Mouse (Mus musculus): Measurements from ENCODE around the gene 1700092M07Rik. TPM values are rescaled to one million over a fixed set of nuclear protein-coding genes. Genes with fewer than 3 reads are reported as not detected.

Gene 1700092M07Rik
- polyA plus RNA-seq (2021; fragmentation: Nextera tagmentation): 0.38 TPM in 1 of 2 replicates, not detected in the other
- long read RNA-seq, experiment 1: 0 reads
- long read RNA-seq, experiment 2: 0 reads

DNA sequence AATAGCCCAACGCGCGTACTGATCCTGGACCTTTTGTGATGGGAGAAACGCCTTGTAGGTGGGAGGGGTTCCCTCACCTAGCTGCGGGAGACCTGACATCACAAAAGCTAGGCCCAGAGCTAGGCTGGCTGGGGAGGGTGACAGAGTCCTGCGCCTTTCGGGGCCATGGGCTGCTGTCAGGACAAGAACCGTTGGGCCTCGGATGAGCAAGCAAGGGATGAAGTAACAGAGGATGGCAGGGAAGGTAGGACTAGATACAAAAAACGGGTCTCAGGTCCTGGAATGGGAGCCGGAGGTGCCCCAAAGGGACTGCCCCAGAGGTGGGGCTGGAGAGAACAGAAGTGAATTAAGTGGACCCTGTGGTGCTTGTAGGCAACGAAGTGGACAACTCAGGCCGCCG is at the start of gene 1700092M07Rik:
Gene 1700092M07Rik (plus strand): TSS at position 116 of the 400 bp plus-strand sequence.

DNA sequence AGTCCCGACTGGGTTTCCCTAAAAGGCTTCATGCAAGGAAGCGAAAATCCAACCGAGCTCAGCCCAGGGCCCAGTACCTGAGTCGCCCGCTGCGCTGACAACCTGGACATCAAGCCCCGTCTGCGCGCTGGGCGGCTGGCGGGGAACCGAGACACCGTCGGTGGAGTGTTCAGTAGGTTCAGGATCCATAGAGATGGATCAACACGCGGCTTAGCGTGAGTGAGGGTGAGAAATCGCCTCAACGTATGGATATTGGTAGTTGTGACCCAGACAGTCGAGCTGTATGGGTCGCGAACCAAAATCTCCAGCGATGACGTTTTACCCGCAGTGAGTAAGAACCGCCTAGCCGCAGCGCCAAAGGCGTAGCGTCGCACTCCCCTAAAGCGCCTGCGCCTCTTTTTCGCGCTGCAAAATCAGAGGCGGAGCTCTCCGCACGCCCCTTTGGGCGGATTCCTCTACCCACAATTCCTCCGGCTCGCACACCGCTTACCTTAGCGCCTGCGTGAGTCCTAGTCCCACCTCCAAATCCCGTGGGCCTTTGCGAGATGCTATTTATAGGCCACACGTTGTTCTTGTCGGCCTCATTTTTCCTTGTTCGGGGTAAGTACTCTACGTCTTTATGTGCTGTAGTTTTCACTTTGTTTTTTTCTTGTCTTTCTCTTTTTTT is 17.5 kb upstream of the 1700092M07Rik start, which contains the start of gene Slc3a2:
Gene Slc3a2 (minus strand): TSS at position 463 of the 667 bp plus-strand sequence.

DNA sequence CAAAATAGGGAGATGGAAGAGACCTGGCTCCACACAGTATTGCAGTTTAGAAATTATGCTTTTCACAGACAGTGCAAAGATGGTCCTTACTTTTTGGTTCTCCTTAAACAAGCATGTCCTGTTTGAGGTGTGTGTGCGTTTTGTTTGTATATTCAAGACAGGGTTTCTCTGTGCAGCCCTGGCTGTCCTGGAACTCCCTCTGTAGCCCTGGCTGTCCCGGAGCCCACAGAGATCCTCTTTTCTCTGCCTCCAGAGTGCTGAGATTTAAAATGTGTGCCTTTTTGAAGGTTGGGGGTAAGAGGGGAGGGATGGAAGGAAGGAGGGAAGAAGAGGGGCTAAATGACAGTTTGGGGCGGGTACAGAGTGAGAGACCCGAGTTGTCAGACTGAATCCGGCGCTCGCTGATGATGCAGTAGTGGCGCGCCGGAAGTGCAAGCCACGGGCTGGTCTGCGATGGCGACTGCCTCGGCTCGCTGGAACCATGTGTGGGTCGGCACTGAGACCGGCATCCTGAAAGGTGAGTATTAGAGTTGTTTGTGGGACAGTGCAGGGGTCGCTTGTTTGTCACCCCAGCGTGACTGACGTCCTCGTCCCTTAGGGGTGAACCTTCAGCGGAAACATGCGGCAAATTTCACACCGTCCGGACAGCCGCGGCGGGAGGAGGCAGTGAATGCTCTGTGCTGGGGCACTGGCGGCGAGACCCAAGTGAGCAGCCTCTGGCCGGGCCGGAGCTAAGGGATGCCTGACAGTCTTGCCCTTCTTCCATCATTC is 4.9 kb upstream of the 1700092M07Rik start, which contains the start of gene Wdr74:
Gene Wdr74 (plus strand): TSS at position 439 of the 771 bp plus-strand sequence.

DNA sequence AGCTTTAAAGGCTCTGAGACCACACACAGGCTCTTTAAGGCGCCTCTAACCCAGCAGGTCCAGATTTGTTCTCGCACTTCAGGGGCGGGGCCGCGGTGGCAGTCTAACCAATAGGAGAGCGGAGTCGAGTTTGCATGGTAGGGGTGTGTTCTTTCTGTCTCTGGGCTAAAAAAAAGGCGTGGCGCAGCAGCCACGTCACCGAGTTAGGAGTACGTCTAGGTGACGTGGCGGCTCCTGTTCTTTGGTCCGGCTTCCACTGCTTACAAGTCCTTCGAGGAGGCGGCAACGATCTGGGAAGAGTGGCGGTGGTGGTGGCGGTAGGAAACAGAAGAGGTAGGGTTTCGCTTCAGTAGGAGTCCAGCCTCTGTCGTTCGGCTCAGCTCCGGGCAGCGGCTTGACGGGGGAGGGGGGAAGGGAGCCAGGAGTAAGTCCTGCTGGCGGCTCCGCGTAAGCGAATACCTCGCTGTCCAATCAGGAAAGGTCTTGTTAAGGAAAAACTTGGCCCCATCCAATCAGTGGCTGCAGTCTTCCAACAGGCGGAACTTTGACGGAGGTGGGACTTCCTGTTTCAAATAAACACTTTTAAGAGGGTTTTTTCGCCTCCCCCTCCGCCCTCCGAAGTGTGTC is 838 bp downstream of the 1700092M07Rik start, which contains the start of gene Stx5a:
Gene Stx5a (plus strand): TSS at position 171 of the 627 bp plus-strand sequence.

DNA sequence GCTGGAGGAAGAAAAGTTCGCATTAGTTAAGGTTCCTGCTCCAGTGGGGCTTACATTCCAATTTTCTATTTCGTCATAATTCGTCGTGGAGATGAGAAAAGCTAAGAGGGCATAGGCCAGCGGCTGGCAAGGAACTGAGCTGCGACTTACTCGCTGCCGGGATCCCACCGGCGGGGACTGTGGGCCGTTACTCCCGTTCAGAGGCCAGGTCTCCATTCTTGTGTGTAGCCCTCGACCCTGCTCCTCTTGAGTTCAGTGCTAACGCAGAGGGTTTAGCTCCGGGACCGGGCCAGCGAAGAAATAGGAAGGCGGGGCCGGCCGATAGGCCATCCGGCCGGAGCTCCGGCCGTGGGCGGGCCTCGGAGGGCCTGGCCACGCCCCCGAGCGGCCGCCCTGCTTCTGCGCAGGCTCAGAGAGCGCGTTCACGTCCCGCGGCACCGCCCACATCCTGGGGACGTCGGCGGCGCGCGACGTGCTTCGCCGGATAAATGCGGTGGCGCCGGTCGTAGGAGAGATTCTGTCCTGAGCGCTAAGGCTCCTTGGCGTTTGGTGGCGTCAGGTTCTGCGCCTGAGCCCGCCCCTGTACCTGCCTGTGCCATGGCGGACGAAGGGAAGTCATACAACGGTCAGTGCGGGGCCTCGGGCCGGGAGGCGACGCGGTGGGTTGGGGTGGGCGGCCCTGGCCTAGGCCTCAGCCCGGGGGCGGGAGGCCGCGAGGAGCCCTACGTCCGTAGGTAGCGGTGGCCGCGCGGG is 16.3 kb downstream of the 1700092M07Rik start, which contains the start of gene Nxf1:
Gene Nxf1 (plus strand): TSS at position 439 of the 753 bp plus-strand sequence.

DNA sequence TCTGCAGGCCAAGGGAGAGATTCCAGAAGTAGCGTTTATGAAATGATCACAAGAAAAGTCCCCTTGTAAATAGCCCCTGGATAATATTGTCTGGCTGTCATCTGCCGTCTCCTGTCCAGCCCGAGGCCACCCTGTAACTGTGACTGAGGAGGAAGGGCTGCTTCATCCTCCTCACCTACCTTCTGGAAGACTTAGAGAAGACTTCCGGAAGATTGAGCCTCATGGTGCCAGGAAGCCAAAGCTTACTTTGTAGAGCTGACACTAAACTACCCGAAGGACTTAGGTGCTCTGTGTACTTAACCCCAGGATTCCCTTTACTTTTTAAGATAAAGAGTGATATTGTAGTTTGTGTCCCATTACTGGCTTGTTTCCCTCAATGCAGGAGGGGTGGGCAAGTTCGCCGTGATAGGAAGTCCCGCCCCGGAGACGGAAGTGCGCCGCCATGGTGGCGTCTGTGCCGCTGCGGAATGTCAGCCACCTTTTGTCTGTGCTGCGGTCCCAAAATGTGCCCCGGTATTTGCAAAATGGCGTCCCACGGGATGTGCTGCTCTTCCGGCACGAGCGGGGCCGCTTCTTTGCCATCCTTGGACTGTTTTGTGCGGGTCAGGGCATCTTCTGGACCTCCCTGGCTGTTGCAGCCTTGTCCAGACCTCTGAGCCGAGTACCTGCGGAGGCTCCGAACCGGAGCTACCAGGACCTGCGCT is 30.2 kb downstream of the 1700092M07Rik start, which contains the start of gene Tmem223:
Gene Tmem223 (plus strand): TSS at position 430 of the 704 bp plus-strand sequence.

DNA sequence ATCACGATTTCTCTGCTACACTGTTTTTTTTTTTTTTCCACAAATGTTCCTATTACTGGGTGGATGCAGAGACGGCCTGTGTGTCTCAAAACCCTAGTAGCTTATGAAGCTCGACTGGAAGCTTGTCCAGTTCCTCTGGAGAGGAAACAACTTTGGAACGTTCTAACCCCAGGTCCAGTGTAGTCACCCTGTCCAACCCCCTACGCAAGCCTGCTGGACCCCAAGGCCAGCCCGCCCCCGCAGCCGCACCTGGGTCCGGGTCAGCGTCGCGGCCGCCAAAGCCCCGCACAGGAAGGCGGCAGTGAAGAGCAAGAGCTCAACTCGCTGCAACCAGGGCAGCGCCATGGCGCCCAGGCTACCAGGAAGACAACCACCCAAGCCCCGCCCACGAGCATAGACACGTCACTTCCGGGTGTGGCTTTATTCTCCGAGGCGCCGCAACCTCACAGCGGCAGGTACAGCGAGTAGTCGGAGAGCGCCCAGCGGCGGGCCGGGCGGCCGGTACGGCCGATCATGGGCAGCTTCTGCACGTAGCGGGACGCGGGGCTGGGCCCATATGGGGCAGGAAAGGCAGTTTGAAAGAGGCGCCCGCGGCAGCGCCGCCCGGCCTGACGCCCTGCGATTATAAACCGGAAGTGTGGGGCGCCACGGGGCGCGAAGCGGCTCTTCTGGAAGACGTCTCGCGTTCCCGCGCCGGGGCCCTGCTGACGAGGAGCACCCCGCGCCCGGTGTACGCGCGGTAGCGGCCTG is 33.7 kb downstream of the 1700092M07Rik start, which contains the start of gene Tmem179b:
Gene Tmem179b (minus strand): TSS at position 382 of the 750 bp plus-strand sequence.

DNA sequence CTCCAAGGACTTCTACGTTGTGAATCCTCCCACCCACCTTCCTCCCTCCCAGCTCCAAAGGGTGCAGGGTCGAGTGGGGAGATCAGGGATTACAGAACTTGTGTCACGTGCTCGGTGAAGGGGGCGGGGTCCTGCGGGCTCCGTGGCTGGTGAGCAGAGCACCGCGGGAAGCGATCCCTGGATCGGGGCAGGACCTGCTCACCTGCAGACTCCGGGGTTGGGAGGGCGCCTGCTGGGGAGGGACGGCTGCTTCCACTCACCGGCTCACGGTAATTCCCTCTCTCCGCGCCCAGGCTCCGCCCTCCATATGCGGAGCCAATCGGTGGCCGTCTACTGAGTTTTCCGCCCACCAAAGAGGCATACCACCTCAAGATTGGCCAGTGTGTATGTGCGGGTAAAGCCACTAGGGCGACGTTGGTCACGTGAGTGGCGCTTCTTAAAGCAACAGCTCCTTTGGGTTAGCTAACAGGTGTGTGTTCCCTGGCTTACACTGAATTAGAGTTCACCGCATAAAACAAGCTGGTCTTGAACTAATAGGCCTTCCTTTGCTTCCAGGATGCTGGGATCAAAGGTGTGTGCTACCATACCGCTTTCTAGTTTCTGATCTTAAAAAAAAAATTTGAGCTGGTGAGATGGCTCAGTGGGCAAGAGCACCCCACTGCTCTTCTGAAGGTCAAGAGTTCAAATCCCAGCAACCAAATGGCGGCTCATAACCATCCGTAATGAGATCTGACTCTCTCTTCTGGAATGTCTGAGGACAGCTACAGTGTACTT is 45.7 kb downstream of the 1700092M07Rik start, which contains the start of gene Taf6l:
Gene Taf6l (minus strand): TSS at position 410 of the 774 bp plus-strand sequence.

Small RNAs within 50 kb of the gene (microRNA-seq; reads per million reads assigned to microRNA genes)
- not detected for gene Mir6992

Other genes with a start within 250 kb of the 1700092M07Rik start
- 8.6 and 10.4 TPM in 2 replicates for gene Slc22a8, start 149.5 kb upstream of the 1700092M07Rik start, polyA plus RNA-seq (2021; fragmentation: Nextera tagmentation)
- gene Slc22a6, start 122.7 kb upstream of the 1700092M07Rik start, polyA plus RNA-seq (2021; fragmentation: Nextera tagmentation): 0.43 and 1.1 TPM in 2 replicates
- 58.8 and 86.9 TPM in 2 replicates for gene Chrm1, start 76.9 kb upstream of the 1700092M07Rik start, polyA plus RNA-seq (2021; fragmentation: Nextera tagmentation)
- 194 and 203 TPM in 2 replicates for gene Slc3a2, start 17.3 kb upstream of the 1700092M07Rik start, polyA plus RNA-seq (2021; fragmentation: Nextera tagmentation)
- gene Wdr74, start 4.9 kb upstream of the 1700092M07Rik start, polyA plus RNA-seq (2021; fragmentation: Nextera tagmentation): 60.1 and 61.7 TPM in 2 replicates
- gene Stx5a, start 695 bp downstream of the 1700092M07Rik start, polyA plus RNA-seq (2021; fragmentation: Nextera tagmentation): 27.4 and 27.8 TPM in 2 replicates
- 29.6 and 30.3 TPM in 2 replicates for gene Nxf1, start 16.4 kb downstream of the 1700092M07Rik start, polyA plus RNA-seq (2021; fragmentation: Nextera tagmentation)
- 260 and 276 TPM in 2 replicates for gene Tmem223, start 30.3 kb downstream of the 1700092M07Rik start, polyA plus RNA-seq (2021; fragmentation: Nextera tagmentation)
- gene Tmem179b, start 33.7 kb downstream of the 1700092M07Rik start, polyA plus RNA-seq (2021; fragmentation: Nextera tagmentation): 34.5 and 40.0 TPM in 2 replicates
- 14.4 and 16.9 TPM in 2 replicates for gene Taf6l, start 45.7 kb downstream of the 1700092M07Rik start, polyA plus RNA-seq (2021; fragmentation: Nextera tagmentation)
- gene Polr2g, start 57.9 kb downstream of the 1700092M07Rik start, polyA plus RNA-seq (2021; fragmentation: Nextera tagmentation): 237 and 259 TPM in 2 replicates
- gene Zbtb3, start 61.8 kb downstream of the 1700092M07Rik start, polyA plus RNA-seq (2021; fragmentation: Nextera tagmentation): 1.8 and 2.2 TPM in 2 replicates
- 16.3 and 23.9 TPM in 2 replicates for gene Ttc9c, start 78.6 kb downstream of the 1700092M07Rik start, polyA plus RNA-seq (2021; fragmentation: Nextera tagmentation)
- 6.1 and 6.8 TPM in 2 replicates for gene Hnrnpul2, start 79.3 kb downstream of the 1700092M07Rik start, polyA plus RNA-seq (2021; fragmentation: Nextera tagmentation)
- not detected in 2 replicates for gene AC129217.1, start 89.1 kb downstream of the 1700092M07Rik start, polyA plus RNA-seq (2021; fragmentation: Nextera tagmentation)
- gene Bscl2, start 96.7 kb downstream of the 1700092M07Rik start, polyA plus RNA-seq (2021; fragmentation: Nextera tagmentation): 90.2 and 97.4 TPM in 2 replicates
- 238 and 326 TPM in 2 replicates for gene Gng3, start 98.5 kb downstream of the 1700092M07Rik start, polyA plus RNA-seq (2021; fragmentation: Nextera tagmentation)
- gene Lrrn4cl, start 110.0 kb downstream of the 1700092M07Rik start, polyA plus RNA-seq (2021; fragmentation: Nextera tagmentation): 0.16 and 0.25 TPM in 2 replicates
- 153 and 176 TPM in 2 replicates for gene Ubxn1, start 130.8 kb downstream of the 1700092M07Rik start, polyA plus RNA-seq (2021; fragmentation: Nextera tagmentation)
- gene Uqcc3, start 140.2 kb downstream of the 1700092M07Rik start, polyA plus RNA-seq (2021; fragmentation: Nextera tagmentation): 71.6 and 77.0 TPM in 2 replicates
- 3.7 and 5.7 TPM in 2 replicates for gene Lbhd1, start 143.0 kb downstream of the 1700092M07Rik start, polyA plus RNA-seq (2021; fragmentation: Nextera tagmentation)
- not detected in 2 replicates for gene Gm49403, start 143.2 kb downstream of the 1700092M07Rik start, polyA plus RNA-seq (2021; fragmentation: Nextera tagmentation)
- 77.9 and 90.8 TPM in 2 replicates for gene 1810009A15Rik, start 148.1 kb downstream of the 1700092M07Rik start, polyA plus RNA-seq (2021; fragmentation: Nextera tagmentation)
- gene Gm49416, start 148.2 kb downstream of the 1700092M07Rik start, polyA plus RNA-seq (2021; fragmentation: Nextera tagmentation): 4.9 and 10.5 TPM in 2 replicates
- gene Ints5, start 152.3 kb downstream of the 1700092M07Rik start, polyA plus RNA-seq (2021; fragmentation: Nextera tagmentation): 6.6 and 8.1 TPM in 2 replicates
- 20.4 and 22.5 TPM in 2 replicates for gene Ganab, start 157.4 kb downstream of the 1700092M07Rik start, polyA plus RNA-seq (2021; fragmentation: Nextera tagmentation)
- 45.2 and 47.5 TPM in 2 replicates for gene B3gat3, start 179.7 kb downstream of the 1700092M07Rik start, polyA plus RNA-seq (2021; fragmentation: Nextera tagmentation)
- 5.4 and 6.3 TPM in 2 replicates for gene Rom1, start 188.6 kb downstream of the 1700092M07Rik start, polyA plus RNA-seq (2021; fragmentation: Nextera tagmentation)
- 3.5 and 4.0 TPM in 2 replicates for gene Eml3, start 188.8 kb downstream of the 1700092M07Rik start, polyA plus RNA-seq (2021; fragmentation: Nextera tagmentation)
- 22.3 and 23.3 TPM in 2 replicates for gene Mta2, start 201.2 kb downstream of the 1700092M07Rik start, polyA plus RNA-seq (2021; fragmentation: Nextera tagmentation)
- 10.4 and 11.1 TPM in 2 replicates for gene Tut1, start 213.1 kb downstream of the 1700092M07Rik start, polyA plus RNA-seq (2021; fragmentation: Nextera tagmentation)
- 400 and 450 TPM in 2 replicates for gene Eef1g, start 226.3 kb downstream of the 1700092M07Rik start, polyA plus RNA-seq (2021; fragmentation: Nextera tagmentation)
- gene Ahnak, start 248.6 kb downstream of the 1700092M07Rik start, polyA plus RNA-seq (2021; fragmentation: Nextera tagmentation): 5.6 and 7.2 TPM in 2 replicates